Mouse (Mus musculus) liver, postnatal 0 days (tissue): Measurements from ENCODE around the gene Rps11.
"Not testable (repeated sequence)": the region's sequence is repeated elsewhere in the genome, so short reads cannot be mapped to it uniquely, and the experiment has no call there.

ENCODE experiments used
- CTCF ChIP-seq: sonication (generic); IDR thresholded peaks from 2 replicates; pipeline ENCODE4 v1.5.1; 2016; ENCODE audit warnings: antibody characterized with exemption, low read depth
- EP300 ChIP-seq: IDR thresholded peaks from 2 replicates; pipeline ENCODE4 v1.6.1; 2016; ENCODE audit warnings: antibody characterized with exemption, low read depth, mild to moderate bottlenecking

GRCm38 (mm10) chr7:45095965-45096364 is 28.3 kb downstream of the Rps11 start:
- not testable (repeated sequence) for TF ChIP-seq EP300, CTCF
